35 mouse cellular contexts compared by ENCODE assay signal in genomic region chr12:30897039-30897438, GRCm38 (mm10). TPM values are rescaled to one million over a fixed set of nuclear protein-coding genes. Genes with fewer than 3 reads are reported as not detected.
A peak's percentile ranks its signal among the peaks of the same experiment; 100 is the strongest.
DNase-seq lines count a peak whose midpoint lies in the region; ATAC-seq and TF ChIP-seq lines count a peak whose summit lies in the region.
"Had no signal": no experiment of that assay in that cellular context is flagged by ENCODE, and none has a peak within 500 bp of the region (broad histone marks: within the 10 kb centered on the region; RNA-seq: fewer than 3 reads in every experiment).

No protein-coding gene starts in this region.

- intact Hi-C loops in heart, postnatal 14 days (cut with DNase I), result no loop called here
- intact Hi-C loops in left cerebral cortex, adult 2 months (cut with DNase I), result no loop called here

- no peaks in the 10 kb centered on the region for H3K4me1 ChIP-seq in heart, embryonic 11.5 days (ENCODE audit: control insufficient read depth, insufficient read depth, low read length)
- H3K4me1 ChIP-seq in liver, embryonic 12.5 days, result peaks cover 38% of the 10 kb centered on the region
- H3K4me1 ChIP-seq in liver, postnatal 0 days (ENCODE audit: insufficient read depth), result no peaks in the 10 kb centered on the region
- no peaks in the 10 kb centered on the region for H3K4me1 ChIP-seq in hindbrain, embryonic 12.5 days
- H3K4me1 ChIP-seq: embryonic facial prominence, embryonic 13.5 days; forebrain, embryonic 13.5 days; heart, embryonic 13.5 days; limb, embryonic 13.5 days; neural tube, embryonic 12.5 days had no signal

- peak; percentile 72 for ATAC-seq in heart, embryonic 11.5 days (replicated peaks; ENCODE audit: insufficient number of reproducible peaks, low FRiP score, low TSS enrichment)
- peak; percentile 87 for ATAC-seq in erythroid progenitor cell, adult 5-6 weeks (replicated peaks; ENCODE audit: low FRiP score, poor library complexity, severe bottlenecking)
- peak; percentile 96 for ATAC-seq in liver, embryonic 12.5 days
- peak; percentile 54 for ATAC-seq in liver, postnatal 0 days
- no peak for ATAC-seq in hindbrain, embryonic 12.5 days (ENCODE audit: low FRiP score)
- ATAC-seq: activated CD4-positive, CD25-positive, alpha-beta regulatory T cell, adult 4 months; forebrain, embryonic 13.5 days; hindbrain, postnatal 0 days had no signal

- no peak for TF ChIP-seq CTCF in liver, postnatal 0 days (IDR thresholded peaks at IDR 0.05; ENCODE audit: low read depth)
- TF ChIP-seq CTCF in left cerebral cortex, adult 2 months (IDR thresholded peaks at IDR 0.05), result no peak

- H3K4me2 ChIP-seq in heart, embryonic 11.5 days, result no peak overlapping the region
- peak overlapping the region; percentile 27 for H3K4me2 ChIP-seq in liver, embryonic 12.5 days
- no peak overlapping the region for H3K4me2 ChIP-seq in liver, postnatal 0 days (ENCODE audit: low read depth, low read length)
- no peak overlapping the region for H3K4me2 ChIP-seq in hindbrain, embryonic 12.5 days (replicated peaks)
- H3K4me2 ChIP-seq: embryonic facial prominence, embryonic 13.5 days; forebrain, embryonic 13.5 days; heart, embryonic 13.5 days; limb, embryonic 13.5 days; midbrain, embryonic 11.5 days; neural tube, embryonic 12.5 days had no signal

- H3K27ac ChIP-seq in heart, embryonic 11.5 days (ENCODE audit: low read depth, low read length), result 0 out of 2 replicates have a peak overlapping the region, but pooled peaks have one; percentile 29
- peak overlapping the region; percentile 84 for H3K27ac ChIP-seq in liver, embryonic 12.5 days
- 0 out of 2 replicates have a peak overlapping the region, but pooled peaks have one; percentile 11 for H3K27ac ChIP-seq in liver, postnatal 0 days (ENCODE audit: low read depth)
- H3K27ac ChIP-seq in hindbrain, embryonic 12.5 days, result no peak overlapping the region
- no peak overlapping the region for H3K27ac ChIP-seq in left cerebral cortex, adult 2 months
- H3K27ac ChIP-seq: embryonic facial prominence, embryonic 13.5 days; forebrain, embryonic 13.5 days; heart, embryonic 13.5 days; hindbrain, postnatal 0 days; limb, embryonic 13.5 days; neural tube, embryonic 12.5 days had no signal

- H3K9me3 ChIP-seq in heart, embryonic 11.5 days (replicated peaks; ENCODE audit: control insufficient read depth, low read length), result no peaks in the 10 kb centered on the region
- H3K9me3 ChIP-seq in liver, embryonic 12.5 days (replicated peaks), result no peaks in the 10 kb centered on the region
- H3K9me3 ChIP-seq in liver, postnatal 0 days (ENCODE audit: low read length), result no peaks in the 10 kb centered on the region
- H3K9me3 ChIP-seq in hindbrain, embryonic 12.5 days (replicated peaks), result no peaks in the 10 kb centered on the region
- H3K9me3 ChIP-seq: embryonic facial prominence, embryonic 13.5 days; forebrain, embryonic 13.5 days; heart, embryonic 13.5 days; limb, embryonic 13.5 days; neural tube, embryonic 12.5 days had no signal

- peak; percentile 55; the same call in 1 of the 2 replicates for TF ChIP-seq EP300 in liver, postnatal 0 days (IDR thresholded peaks at IDR 0.05; ENCODE audit: low read depth)

- no peak overlapping the region for H3K9ac ChIP-seq in heart, embryonic 11.5 days (ENCODE audit: low read depth, low read length)
- H3K9ac ChIP-seq in liver, embryonic 12.5 days, result peak overlapping the region; percentile 35; the same call in 1 of the 2 replicates
- no peak overlapping the region for H3K9ac ChIP-seq in liver, postnatal 0 days (replicated peaks)
- H3K9ac ChIP-seq in hindbrain, embryonic 12.5 days, result no peak overlapping the region
- H3K9ac ChIP-seq: embryonic facial prominence, embryonic 13.5 days; forebrain, embryonic 13.5 days; heart, embryonic 13.5 days; limb, embryonic 13.5 days; neural tube, embryonic 12.5 days had no signal

- 75% methylated on average over 4 of the region's 4 CpGs for WGBS in heart, embryonic 11.5 days (ENCODE audit: insufficient replicate concordance)
- WGBS in liver, embryonic 12.5 days (ENCODE audit: insufficient replicate concordance), result 31% methylated on average over 4 of the region's 4 CpGs
- WGBS in liver, postnatal 0 days (ENCODE audit: insufficient replicate concordance), result 64% methylated on average over 4 of the region's 4 CpGs
- WGBS in hindbrain, embryonic 12.5 days, result 93% methylated on average over 4 of the region's 4 CpGs

- H3K36me3 ChIP-seq in heart, embryonic 11.5 days (ENCODE audit: control insufficient read depth, insufficient read depth, low read length), result peaks cover 5% of the 10 kb centered on the region; the same call in 1 of the 2 replicates
- H3K36me3 ChIP-seq in liver, embryonic 12.5 days, result peaks cover 86% of the 10 kb centered on the region
- peaks cover 47% of the 10 kb centered on the region for H3K36me3 ChIP-seq in liver, postnatal 0 days (replicated peaks; ENCODE audit: insufficient read depth, low read length)
- peaks cover 20% of the 10 kb centered on the region for H3K36me3 ChIP-seq in hindbrain, embryonic 12.5 days

- no peaks in the 10 kb centered on the region for H3K27me3 ChIP-seq in heart, embryonic 11.5 days (ENCODE audit: control insufficient read depth, insufficient read depth, low read length)
- H3K27me3 ChIP-seq in liver, embryonic 12.5 days (replicated peaks), result no peaks in the 10 kb centered on the region
- no peaks in the 10 kb centered on the region for H3K27me3 ChIP-seq in liver, postnatal 0 days (ENCODE audit: insufficient read depth, low read length)
- H3K27me3 ChIP-seq in hindbrain, embryonic 12.5 days, result no peaks in the 10 kb centered on the region
- H3K27me3 ChIP-seq: CH12.LX; embryonic facial prominence, embryonic 13.5 days; forebrain, embryonic 13.5 days; heart, embryonic 13.5 days; limb, embryonic 13.5 days; neural tube, embryonic 12.5 days had no signal

- H3K4me3 ChIP-seq in heart, embryonic 11.5 days (ENCODE audit: low read depth, low read length), result no peak overlapping the region
- H3K4me3 ChIP-seq in liver, embryonic 12.5 days, result no peak overlapping the region
- no peak overlapping the region for H3K4me3 ChIP-seq in liver, postnatal 0 days (ENCODE audit: low read depth, low read length)
- H3K4me3 ChIP-seq in hindbrain, embryonic 12.5 days, result no peak overlapping the region
- H3K4me3 ChIP-seq in left cerebral cortex, adult 2 months, result no peak overlapping the region
- H3K4me3 ChIP-seq: embryonic facial prominence, embryonic 13.5 days; forebrain, embryonic 13.5 days; heart, embryonic 13.5 days; limb, embryonic 13.5 days; myocyte; neural tube, embryonic 12.5 days had no signal

- no peak for DNase-seq in heart, postnatal 14 days
- no peak for DNase-seq in liver, postnatal 0 days
- no peak for DNase-seq in embryo, embryonic 9.5 days (ENCODE audit: extremely low spot score)
- DNase-seq in left cerebral cortex, adult 2 months (ENCODE audit: extremely low spot score in 1 of 2, low spot score in 2 of 2), result no peak
- DNase-seq: adrenal gland, postnatal 10 days; cerebellum, adult 11 months; cerebellum, adult 9-10 months; cerebellum, postnatal 36 days; gastrocnemius, postnatal 25 days; heart, adult 18-20 months; heart, postnatal 10 days; kidney, adult 11 months; kidney, postnatal 14 days; lung, adult 2 months; lung, postnatal 10 days; right cerebral cortex, adult 18-20 months; spleen, adult 18-20 months; thymus, adult 2 months; thymus, postnatal 4 days had no signal

RNA-seq across cellular contexts. Expression of gene Alkal2, which starts 12.9 kb away (rescaled TPM):
- polyA plus RNA-seq in heart, embryonic 11.5 days (2014; fragmentation: Nextera tagmentation; extraction: Ambion mirVana), result 0.26 TPM in 1 of 2 replicates, not detected in the other
- under 1 TPM; 0.80 to 0.96 TPM for total RNA-seq in heart, postnatal 14 days (2021)
- total RNA-seq in erythroid progenitor cell, adult 5-6 weeks (2015; ENCODE audit: low replicate concordance), result not detected in 2 replicates
- total RNA-seq in erythroid progenitor cell, adult 5-6 weeks (2017; ENCODE audit: low replicate concordance), result not detected in 2 replicates
- polyA plus RNA-seq in liver, embryonic 12.5 days (2016; fragmentation: Nextera tagmentation; extraction: Ambion mirVana), result not detected in 2 replicates
- polyA plus RNA-seq in liver, postnatal 0 days (2015; fragmentation: Nextera tagmentation; extraction: Ambion mirVana), result not detected in 2 replicates
- polyA plus RNA-seq in hindbrain, embryonic 12.5 days (2016; fragmentation: Nextera tagmentation; extraction: Ambion mirVana), result 0.21 and 1.2 TPM in 2 replicates
- 1 to 10 TPM; 2.4 to 4.2 TPM for total RNA-seq in left cerebral cortex, adult 2 months (2021)
- total RNA-seq: CH12.LX, ES-E14 had no signal
- polyA plus RNA-seq: activated CD4-positive, CD25-positive, alpha-beta regulatory T cell, adult 4 months; C2C12; myocyte had no signal

RNA-seq across cellular contexts. Expression of gene Acp1, which starts 14.3 kb away (rescaled TPM):
- 135 and 149 TPM in 2 replicates for polyA plus RNA-seq in heart, embryonic 11.5 days (2014; fragmentation: Nextera tagmentation; extraction: Ambion mirVana)
- 10 to 100 TPM; 30.8 to 38.0 TPM for total RNA-seq in heart, postnatal 14 days (2021)
- total RNA-seq in erythroid progenitor cell, adult 5-6 weeks (2015; ENCODE audit: low replicate concordance), result 192 and 213 TPM in 2 replicates
- total RNA-seq in erythroid progenitor cell, adult 5-6 weeks (2017; ENCODE audit: low replicate concordance), result 238 and 251 TPM in 2 replicates
- polyA plus RNA-seq in liver, embryonic 12.5 days (2016; fragmentation: Nextera tagmentation; extraction: Ambion mirVana), result 299 and 326 TPM in 2 replicates
- 164 and 171 TPM in 2 replicates for polyA plus RNA-seq in liver, postnatal 0 days (2015; fragmentation: Nextera tagmentation; extraction: Ambion mirVana)
- 130 and 136 TPM in 2 replicates for polyA plus RNA-seq in hindbrain, embryonic 12.5 days (2016; fragmentation: Nextera tagmentation; extraction: Ambion mirVana)
- total RNA-seq in left cerebral cortex, adult 2 months (2021), result 10 to 100 TPM; 50.2 to 54.3 TPM

RNA-seq across cellular contexts. Expression of gene Sh3yl1, which starts 14.4 kb away (rescaled TPM):
- 11.7 and 13.0 TPM in 2 replicates for polyA plus RNA-seq in heart, embryonic 11.5 days (2014; fragmentation: Nextera tagmentation; extraction: Ambion mirVana)
- total RNA-seq in heart, postnatal 14 days (2021), result 1 to 10 TPM; 2.4 TPM
- 54.8 and 63.7 TPM in 2 replicates for total RNA-seq in erythroid progenitor cell, adult 5-6 weeks (2015; ENCODE audit: low replicate concordance)
- total RNA-seq in erythroid progenitor cell, adult 5-6 weeks (2017; ENCODE audit: low replicate concordance), result 32.6 and 39.3 TPM in 2 replicates
- polyA plus RNA-seq in liver, embryonic 12.5 days (2016; fragmentation: Nextera tagmentation; extraction: Ambion mirVana), result 36.0 and 38.4 TPM in 2 replicates
- polyA plus RNA-seq in liver, postnatal 0 days (2015; fragmentation: Nextera tagmentation; extraction: Ambion mirVana), result 16.1 and 16.9 TPM in 2 replicates
- 33.1 and 39.1 TPM in 2 replicates for polyA plus RNA-seq in hindbrain, embryonic 12.5 days (2016; fragmentation: Nextera tagmentation; extraction: Ambion mirVana)
- total RNA-seq in left cerebral cortex, adult 2 months (2021), result 10 to 100 TPM; 11.3 to 11.8 TPM

Comparison
In these comparisons a context has a peak if more than half of its experiments do, and no peak if none do; other contexts are left out.
1. H3K27ac ChIP-seq: peak in heart, embryonic 11.5 days (single experiment), liver, embryonic 12.5 days (single experiment) and liver, postnatal 0 days (single experiment); none in hindbrain, embryonic 12.5 days (single experiment) and left cerebral cortex, adult 2 months (single experiment).